Mouse (Mus musculus): ENCODE results near the gene Fam178b.

- TF ChIP-seq EP300 (IDR thresholded peaks at IDR 0.05; ENCODE audit: low read depth) (no peak), CTCF (IDR thresholded peaks at IDR 0.05; ENCODE audit: low read depth) (no peak)
Observed at GRCm38 (mm10) chr1:36595167-36595931, 87.6 kb downstream of the Fam178b start.
